Mouse (Mus musculus) testis, postnatal 10 days (tissue): Measurements from ENCODE around the gene Grid1.

Experiments
- DNase-seq: peaks from one replicate; pipeline ENCODE4 v3.0.0; 2021; ENCODE audit warnings: low spot score

Gene Grid1

GRCm38 (mm10) chr14:34819919-34820652, at the start of gene Grid1:
TSS of gene Grid1 (plus strand) at chr14:34820108.
- DNase-seq, result peak; percentile 48

DNA sequence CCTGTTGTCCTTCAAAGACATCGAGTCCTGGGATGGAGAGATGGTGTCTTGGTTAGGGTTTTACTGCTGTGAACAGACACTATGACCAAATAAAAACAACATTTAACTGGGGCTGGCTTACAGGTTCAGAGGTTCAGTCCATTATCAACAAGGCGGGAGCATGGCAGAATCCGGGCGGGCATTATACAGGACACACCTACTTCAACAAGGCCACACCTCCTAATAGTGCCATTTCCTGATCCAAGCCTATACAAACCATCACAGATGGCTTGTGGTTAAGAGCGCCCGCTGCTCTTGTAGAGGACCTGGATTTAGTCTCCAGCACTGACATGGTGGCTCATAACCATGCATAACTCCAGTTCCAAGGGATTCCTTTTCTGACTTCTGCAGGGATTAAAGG, 49.4 kb upstream of the Grid1 start:
- DNase-seq, result no peak

- no peak for DNase-seq
These were observed 48.3 kb upstream of the Grid1 start for GRCm38 (mm10) chr14:34771601-34772000.

- no peak for DNase-seq
These were observed 47.8 kb upstream of the Grid1 start for GRCm38 (mm10) chr14:34772132-34772531.

DNA sequence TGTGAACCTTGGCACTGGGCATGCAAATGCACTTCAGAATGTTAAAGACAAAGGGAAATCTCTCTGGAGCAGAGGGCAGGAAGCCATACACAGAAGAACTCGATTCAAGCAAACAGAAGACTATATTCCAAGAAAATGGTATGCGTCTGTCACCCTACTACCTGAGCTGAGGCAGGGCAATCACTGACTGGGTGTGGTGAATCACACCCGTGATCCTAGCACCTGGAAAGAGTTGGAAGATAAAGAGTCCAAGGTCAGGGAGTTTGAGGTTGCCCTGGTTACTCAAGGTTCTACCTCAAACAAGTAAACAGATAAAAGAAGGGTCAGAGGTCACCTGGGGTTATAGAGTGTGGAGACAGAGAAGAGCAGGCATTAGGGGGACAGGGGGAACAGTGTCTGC, 46.2 kb upstream of the Grid1 start:
- no peak for DNase-seq

GRCm38 (mm10) chr14:34774231-34774630, 45.7 kb upstream of the Grid1 start:
- no peak for DNase-seq

DNA sequence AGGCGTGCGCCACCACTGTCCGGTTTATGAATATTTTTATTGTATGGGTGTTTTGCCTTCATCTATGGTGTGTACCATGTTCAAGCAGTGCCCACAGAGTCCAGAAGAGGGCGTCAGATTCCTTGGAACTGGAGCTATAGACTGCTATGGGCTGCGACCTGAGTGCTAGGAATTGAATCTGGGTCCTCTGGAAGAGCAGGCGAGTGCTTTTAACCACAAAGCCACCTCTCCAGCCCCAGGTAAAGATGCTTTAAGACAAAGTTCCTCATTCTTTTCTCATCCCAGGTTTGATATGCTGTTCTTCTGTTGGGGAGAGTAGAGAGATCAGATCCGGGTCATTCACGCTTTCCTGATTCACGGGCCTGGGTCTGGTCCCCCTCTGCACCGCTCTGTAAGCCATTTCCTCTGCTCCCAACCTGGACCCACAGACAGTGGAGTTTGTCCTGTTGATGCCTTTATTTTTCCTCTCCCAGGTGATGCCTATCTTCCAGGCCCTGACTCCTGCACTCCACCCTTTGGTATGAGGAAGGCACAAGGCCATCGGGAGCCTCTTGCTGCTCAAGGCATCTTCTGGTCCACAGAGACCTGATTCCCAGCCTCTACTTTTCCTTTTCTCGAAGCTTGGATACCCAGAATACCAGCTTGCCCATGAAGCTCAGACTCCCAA, 43.1 kb upstream of the Grid1 start:
- no peak for DNase-seq

DNA sequence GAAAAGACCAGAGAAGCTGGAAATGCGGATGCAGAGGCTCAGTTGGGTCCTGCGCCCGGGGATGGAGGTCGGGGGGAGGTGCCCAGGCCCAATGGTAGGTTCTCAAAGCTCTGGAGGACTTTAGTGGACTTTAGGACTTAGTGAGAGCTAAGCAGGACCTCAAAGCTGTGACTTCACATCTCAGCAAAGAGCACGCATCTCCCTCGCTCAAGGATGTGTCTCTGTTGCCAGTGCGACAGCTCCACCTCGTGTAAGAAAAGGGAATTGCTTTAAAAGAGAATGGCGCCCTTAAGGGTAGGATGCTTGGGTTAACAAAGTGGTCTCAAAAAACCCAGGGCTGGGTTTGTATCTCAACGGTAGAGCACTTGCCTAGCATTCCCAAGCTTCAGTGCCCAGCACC, 42.1 kb upstream of the Grid1 start:
- no peak for DNase-seq

DNA sequence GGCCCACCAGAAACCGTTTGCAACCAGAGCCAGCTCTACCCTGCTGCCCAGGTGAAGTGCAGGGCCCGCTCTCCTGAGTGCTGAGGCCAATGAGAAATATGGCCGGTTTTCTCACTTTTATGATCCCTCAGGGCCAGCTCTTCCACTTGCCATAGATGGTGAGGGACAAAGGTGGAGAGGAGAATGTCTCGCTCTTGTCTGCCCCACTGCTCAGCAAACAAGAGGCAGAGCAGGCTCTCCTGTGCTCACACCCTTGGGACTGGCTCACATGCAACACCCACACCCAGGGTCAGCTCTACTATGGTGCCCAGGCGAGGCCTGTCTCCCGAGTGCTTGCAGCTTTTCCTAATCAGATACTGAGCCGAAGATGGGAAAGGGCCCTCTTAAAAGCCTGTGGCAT, 41.1 kb upstream of the Grid1 start:
- no peak for DNase-seq

GRCm38 (mm10) chr14:34793406-34794037, 26.4 kb upstream of the Grid1 start:
- no peak for DNase-seq

GRCm38 (mm10) chr14:34810763-34811489, 9.0 kb upstream of the Grid1 start:
- DNase-seq, result peak; percentile 88

DNA sequence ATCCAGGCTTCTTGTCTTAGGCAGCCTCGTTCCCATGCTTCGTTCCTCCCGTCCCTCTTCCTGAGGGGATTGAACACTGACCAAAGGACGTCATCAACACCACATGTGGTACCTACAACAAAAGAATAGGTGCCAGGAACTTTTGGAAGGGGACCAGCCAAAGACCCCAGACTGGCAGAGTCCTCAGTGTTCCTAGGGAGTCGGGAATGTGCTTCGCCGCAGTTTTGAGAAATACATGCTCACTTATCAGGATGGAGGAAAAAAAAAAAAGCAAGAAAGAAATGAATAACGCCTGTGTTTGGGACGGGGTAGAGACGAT, 8.5 kb upstream of the Grid1 start:
- peak; percentile 29 for DNase-seq

DNA sequence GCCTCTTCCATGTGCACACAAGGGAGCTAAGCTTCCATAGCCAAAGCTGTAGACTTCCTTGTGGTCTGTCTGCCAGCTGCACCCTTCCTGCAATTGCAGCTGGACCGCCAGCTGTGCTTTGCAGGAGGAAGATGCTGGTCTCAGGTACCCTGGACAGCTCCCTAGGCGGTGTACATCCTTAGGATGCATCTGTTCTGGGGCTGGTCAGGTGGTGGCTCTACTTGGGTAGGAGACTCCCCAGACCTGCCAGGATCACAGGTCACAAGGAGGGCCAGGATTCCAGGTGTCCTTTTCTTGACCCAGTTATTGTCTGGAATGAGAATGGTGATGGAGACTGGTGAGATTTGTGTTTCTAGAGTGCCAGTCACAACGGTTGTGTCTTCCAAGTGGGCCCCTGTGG, 3.6 kb upstream of the Grid1 start:
- DNase-seq, result peak; percentile 50

DNA sequence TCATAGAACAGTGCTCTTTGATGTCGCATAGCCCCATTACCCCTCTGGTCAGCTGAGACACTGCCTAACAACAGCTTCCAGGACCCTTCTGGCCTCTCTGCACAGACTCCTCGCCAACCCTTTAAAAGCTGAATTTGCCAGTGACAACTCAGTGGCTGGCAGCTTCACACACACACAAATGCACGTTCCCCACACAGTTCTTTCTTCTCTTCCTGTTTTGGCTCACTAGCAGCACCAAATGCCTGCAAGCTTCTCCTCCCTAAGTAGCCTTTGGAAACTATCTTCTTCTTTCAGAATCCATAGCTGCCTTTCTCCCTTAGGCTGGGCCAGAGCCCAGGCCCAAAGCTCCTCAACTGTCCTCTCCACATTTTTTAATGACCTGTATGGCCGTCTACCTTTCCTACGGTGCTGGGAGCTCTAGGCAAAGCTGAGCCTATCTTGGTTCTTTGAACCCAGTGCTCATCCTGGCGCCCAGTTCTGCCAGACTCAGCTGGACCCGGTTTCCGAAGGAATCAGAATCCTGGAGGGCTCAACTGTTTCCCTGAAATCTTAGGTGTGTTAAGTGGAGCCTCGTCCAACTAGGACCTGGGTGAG, 1.4 kb upstream of the Grid1 start:
- DNase-seq, result peak; percentile 38

DNA sequence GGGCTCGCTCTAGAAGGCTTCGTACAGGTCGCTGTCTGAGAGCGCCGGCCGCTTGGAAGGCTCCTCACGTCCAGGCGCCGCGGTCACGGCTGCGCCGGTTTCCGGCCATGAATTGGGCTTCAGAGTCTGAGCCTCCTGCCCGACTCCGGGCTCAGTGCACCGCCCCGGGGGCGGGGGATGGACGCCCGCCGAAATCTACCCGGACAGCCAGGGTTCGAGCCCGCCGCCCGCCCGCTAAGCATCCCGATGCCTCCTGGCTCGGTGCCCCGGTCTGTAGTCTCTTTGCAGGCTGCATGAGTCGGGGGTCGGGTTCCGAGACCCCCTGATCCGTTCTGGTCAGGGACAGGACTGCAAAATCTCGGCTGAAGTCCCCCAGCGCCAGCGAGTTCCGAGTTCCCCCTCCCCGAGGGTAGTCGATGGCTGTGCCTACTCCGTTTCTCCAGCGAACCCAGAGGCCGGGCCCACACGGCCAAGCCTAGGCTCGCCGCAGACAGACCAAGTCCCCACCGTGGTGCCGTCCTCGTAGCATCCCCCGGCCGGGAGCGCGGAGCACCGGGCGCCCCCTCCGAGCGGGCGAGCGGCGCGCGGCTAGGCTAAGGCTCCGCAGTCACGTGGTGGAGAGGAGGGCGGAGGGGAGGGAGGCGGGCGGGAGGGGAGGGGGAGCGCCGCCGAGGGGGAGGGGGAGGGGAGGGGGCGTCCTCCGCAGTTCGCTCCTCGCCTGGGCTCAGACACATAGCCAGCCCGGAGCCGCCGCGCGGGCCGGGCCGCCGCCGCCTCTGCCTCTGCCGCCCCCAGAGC, 588 bp upstream of the Grid1 start:
- peak; percentile 57 for DNase-seq

DNA sequence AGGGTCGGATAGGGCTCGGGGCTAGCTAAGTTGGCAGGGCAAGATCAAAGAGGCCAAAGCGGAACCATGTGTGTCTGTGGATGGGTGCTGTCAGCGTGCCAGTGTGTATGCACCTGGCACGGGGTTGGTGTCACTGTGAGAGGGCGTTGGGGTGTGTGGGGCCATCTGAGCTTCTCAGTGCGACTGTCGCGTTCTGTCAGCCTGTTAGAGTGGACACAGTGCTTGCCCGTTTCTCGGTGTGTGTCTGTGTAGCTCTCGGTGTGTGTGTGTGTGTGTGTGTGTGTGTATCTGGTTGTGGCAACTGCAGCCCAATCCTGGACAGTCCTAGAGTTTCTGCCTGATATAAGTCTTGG, 721 bp downstream of the Grid1 start:
- DNase-seq, result no peak

GRCm38 (mm10) chr14:34821131-34821790, 1.4 kb downstream of the Grid1 start:
- DNase-seq, result peak; percentile 40

GRCm38 (mm10) chr14:34823136-34823535, 3.2 kb downstream of the Grid1 start:
- peak; percentile 64 for DNase-seq

GRCm38 (mm10) chr14:34824186-34824585, 4.3 kb downstream of the Grid1 start:
- DNase-seq, result peak; percentile 14

- no peak for DNase-seq
These were observed 6.0 kb downstream of the Grid1 start for GRCm38 (mm10) chr14:34825902-34826301.

DNA sequence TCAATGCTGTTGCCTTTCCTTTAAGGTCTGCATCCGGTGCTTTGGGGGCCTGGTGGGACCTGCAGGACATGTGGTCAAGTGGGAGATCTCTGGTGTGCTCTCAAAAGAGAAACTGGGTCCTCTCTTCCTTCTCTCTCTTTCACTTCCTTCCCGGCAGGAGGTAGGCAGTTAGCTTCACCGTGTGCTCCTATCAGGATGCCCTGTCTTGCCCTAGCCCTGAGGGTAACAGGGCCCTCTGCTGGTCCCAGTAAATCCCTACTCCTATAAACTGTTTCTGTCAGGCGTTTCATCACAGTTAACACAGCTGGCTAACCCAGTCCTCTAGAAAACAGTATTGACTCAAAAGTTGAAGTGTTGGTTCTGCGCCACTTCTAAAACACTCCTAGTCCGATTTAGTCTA, 9.9 kb downstream of the Grid1 start:
- no peak for DNase-seq
